In the genomic region with DNA sequence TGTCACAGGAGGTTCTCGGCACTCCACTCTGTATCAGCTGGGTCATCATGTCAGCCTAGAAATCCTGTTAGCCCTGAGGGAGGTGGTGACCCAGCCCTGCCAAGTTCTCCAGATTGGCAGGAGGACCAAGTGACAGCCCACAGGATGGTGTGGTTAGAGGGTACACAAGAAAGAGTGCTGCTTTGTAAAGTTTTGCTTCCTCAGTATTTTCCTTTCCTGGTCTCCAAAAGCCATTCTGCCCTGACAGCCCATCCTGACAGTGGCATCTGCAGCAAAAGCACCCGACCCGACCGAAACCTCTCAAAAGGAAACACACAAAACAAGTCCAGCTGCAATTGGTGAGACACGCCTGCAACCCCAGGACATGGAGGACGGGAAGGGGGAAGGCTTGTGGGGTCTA, we compare ENCODE assay signal across 41 mouse cellular contexts. TPM values are rescaled to one million over a fixed set of nuclear protein-coding genes. Genes with fewer than 3 reads are reported as not detected.
"Had no signal": no experiment of that assay in that cellular context is flagged by ENCODE, and none has a peak within 500 bp of the region (broad histone marks: within the 10 kb centered on the region; RNA-seq: fewer than 3 reads in every experiment).

No protein-coding gene starts in this region.

- H3K9ac ChIP-seq: heart, embryonic 13.5 days; heart, embryonic 15.5 days; hindbrain, embryonic 12.5 days; hindbrain, embryonic 13.5 days; hindbrain, embryonic 14.5 days; hindbrain, embryonic 15.5 days; intestine, embryonic 15.5 days; kidney, embryonic 15.5 days had no signal

- H3K9me3 ChIP-seq: heart, embryonic 10.5 days; heart, embryonic 13.5 days; heart, embryonic 15.5 days; hindbrain, embryonic 10.5 days; hindbrain, embryonic 12.5 days; hindbrain, embryonic 13.5 days; hindbrain, embryonic 15.5 days; intestine, embryonic 15.5 days; kidney, embryonic 15.5 days had no signal

- ATAC-seq: hindbrain, embryonic 16.5 days; hindbrain, postnatal 0 days; inflammation-experienced regulatory T-cells, adult 6 months; intestine, embryonic 15.5 days; intestine, embryonic 16.5 days; intestine, postnatal 0 days had no signal

- H3K27ac ChIP-seq: heart, adult 2 months; heart, embryonic 10.5 days; heart, embryonic 13.5 days; heart, embryonic 15.5 days; hindbrain, embryonic 10.5 days; hindbrain, embryonic 12.5 days; hindbrain, embryonic 13.5 days; hindbrain, embryonic 14.5 days; hindbrain, embryonic 15.5 days; hindbrain, postnatal 0 days; intestine, embryonic 15.5 days; kidney, embryonic 15.5 days; kidney, postnatal 0 days; layer of hippocampus, adult 2 months had no signal

- H3K27me3 ChIP-seq: heart, embryonic 13.5 days; heart, embryonic 15.5 days; hindbrain, embryonic 12.5 days; hindbrain, embryonic 13.5 days; hindbrain, embryonic 15.5 days; intestine, embryonic 15.5 days; kidney, embryonic 15.5 days had no signal

- H3K4me3 ChIP-seq: heart, adult 2 months; heart, embryonic 10.5 days; heart, embryonic 13.5 days; heart, embryonic 15.5 days; hindbrain, embryonic 10.5 days; hindbrain, embryonic 12.5 days; hindbrain, embryonic 13.5 days; hindbrain, embryonic 15.5 days; intestine, embryonic 15.5 days; kidney, embryonic 15.5 days; layer of hippocampus, adult 2 months had no signal

- H3K4me1 ChIP-seq: heart, embryonic 13.5 days; heart, embryonic 15.5 days; hindbrain, embryonic 10.5 days; hindbrain, embryonic 12.5 days; hindbrain, embryonic 13.5 days; hindbrain, embryonic 15.5 days; intestine, embryonic 15.5 days had no signal

- H3K36me3 ChIP-seq: heart, embryonic 10.5 days; heart, embryonic 13.5 days; heart, embryonic 15.5 days; hindbrain, embryonic 10.5 days; hindbrain, embryonic 12.5 days; hindbrain, embryonic 13.5 days; hindbrain, embryonic 15.5 days; intestine, embryonic 15.5 days; kidney, embryonic 15.5 days had no signal

- DNase-seq: heart, adult 2 months; heart, postnatal 10 days; heart, postnatal 14 days; heart, postnatal 36 days; heart, postnatal 4 days; kidney, adult 11 months; kidney, adult 18-20 months; kidney, adult 2 months; kidney, adult 8-10 months; kidney, adult 9 months; kidney, postnatal 10 days; kidney, postnatal 14 days; kidney, postnatal 25 days; kidney, postnatal 36 days; kidney, postnatal 4 days; layer of hippocampus, adult 9-11 months; layer of hippocampus, postnatal 36 days had no signal

- H3K4me2 ChIP-seq: heart, embryonic 11.5 days; heart, embryonic 13.5 days; heart, embryonic 15.5 days; hindbrain, embryonic 12.5 days; hindbrain, embryonic 13.5 days; hindbrain, embryonic 14.5 days; hindbrain, embryonic 15.5 days; intestine, embryonic 15.5 days; kidney, embryonic 15.5 days had no signal

RNA-seq across cellular contexts. Expression of a gene that starts 12.8 kb away (rescaled TPM):
- total RNA-seq: hematopoietic stem cell, adult 5-6 weeks; layer of hippocampus, postnatal 36 days had no signal
- polyA plus RNA-seq: heart, embryonic 10.5 days; heart, embryonic 11.5 days; inflammation-experienced regulatory T-cells, adult 6 months had no signal

RNA-seq across cellular contexts. Expression of a gene that starts 26.1 kb away (rescaled TPM):
- total RNA-seq: hematopoietic stem cell, adult 5-6 weeks; layer of hippocampus, adult 18-20 months; layer of hippocampus, adult 2 months; layer of hippocampus, postnatal 10 days; layer of hippocampus, postnatal 14 days; layer of hippocampus, postnatal 25 days; layer of hippocampus, postnatal 36 days had no signal
- polyA plus RNA-seq: heart, embryonic 11.5 days; inflammation-experienced regulatory T-cells, adult 6 months; kidney, embryonic 14.5 days had no signal

RNA-seq across cellular contexts. Expression of a gene that starts 26.4 kb away (rescaled TPM):
- total RNA-seq: heart, adult 2 months; hematopoietic stem cell, adult 5-6 weeks had no signal
- polyA plus RNA-seq: inflammation-experienced regulatory T-cells, adult 6 months had no signal
